Mouse (Mus musculus): ENCODE results near the gene Mmgt2. TPM values are rescaled to one million over a fixed set of nuclear protein-coding genes. Genes with fewer than 3 reads are reported as not detected.

Gene Mmgt2
- polyA plus RNA-seq, 1 experiment: 8.6 TPM

DNA sequence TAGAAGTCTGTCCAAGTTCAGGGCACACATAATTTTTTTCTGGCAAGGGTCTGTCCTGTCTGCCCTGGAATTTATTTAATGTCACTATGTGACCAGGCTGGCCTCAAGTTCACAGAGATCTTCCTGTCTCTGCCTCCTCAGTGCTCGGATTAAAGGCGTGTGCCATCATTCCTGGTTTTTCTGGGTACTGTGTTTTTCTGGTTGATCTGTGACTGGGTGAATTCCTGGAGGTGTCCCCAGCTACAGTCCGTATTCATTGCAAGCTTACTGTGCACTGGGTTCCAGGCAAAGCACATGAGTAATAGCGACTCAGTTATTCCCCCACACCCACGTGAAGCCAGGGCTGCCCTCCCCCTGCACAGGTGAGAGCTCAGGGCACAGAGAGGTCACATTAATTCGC is 38.2 kb upstream of the Mmgt2 start:
- Histone ChIP-seq H3K4me3 (ENCODE audit: control insufficient read depth, low read depth, low read length) (no peak overlapping the region), H3K4me1 (ENCODE audit: control insufficient read depth, insufficient read depth, low read length) (peaks cover 5% of the 10 kb centered on the region), H3K36me3 (ENCODE audit: control insufficient read depth, insufficient read depth, low read length) (no peaks in the 10 kb centered on the region; the same call in 1 of the 2 replicates), H3K27me3 (ENCODE audit: control insufficient read depth, insufficient read depth, low read length) (no peaks in the 10 kb centered on the region), H3K27ac (ENCODE audit: control insufficient read depth, insufficient read depth, low read depth, low read length) (no peak overlapping the region)
- TF ChIP-seq POLR2A (IDR thresholded peaks at IDR 0.05; ENCODE audit: control insufficient read depth, low read depth, low read length) (no peak), CTCF (IDR thresholded peaks at IDR 0.05; ENCODE audit: control insufficient read depth, insufficient read depth, insufficient replicate concordance, low read depth, low read length) (no peak)

GRCm38 (mm10) chr11:62612604-62613003 is 35.9 kb upstream of the Mmgt2 start:
- Histone ChIP-seq H3K36me3 (ENCODE audit: control insufficient read depth, insufficient read depth, low read length) (no peaks in the 10 kb centered on the region), H3K27ac (ENCODE audit: control insufficient read depth, insufficient read depth, low read depth, low read length) (no peak overlapping the region), H3K4me3 (ENCODE audit: control insufficient read depth, low read depth, low read length) (no peak overlapping the region), H3K27me3 (ENCODE audit: control insufficient read depth, insufficient read depth, low read length) (no peaks in the 10 kb centered on the region), H3K4me1 (ENCODE audit: control insufficient read depth, insufficient read depth, low read length) (peaks cover 5% of the 10 kb centered on the region)
- TF ChIP-seq CTCF (IDR thresholded peaks at IDR 0.05; ENCODE audit: control insufficient read depth, insufficient read depth, insufficient replicate concordance, low read depth, low read length) (no peak), POLR2A (IDR thresholded peaks at IDR 0.05; ENCODE audit: control insufficient read depth, low read depth, low read length) (no peak)

DNA sequence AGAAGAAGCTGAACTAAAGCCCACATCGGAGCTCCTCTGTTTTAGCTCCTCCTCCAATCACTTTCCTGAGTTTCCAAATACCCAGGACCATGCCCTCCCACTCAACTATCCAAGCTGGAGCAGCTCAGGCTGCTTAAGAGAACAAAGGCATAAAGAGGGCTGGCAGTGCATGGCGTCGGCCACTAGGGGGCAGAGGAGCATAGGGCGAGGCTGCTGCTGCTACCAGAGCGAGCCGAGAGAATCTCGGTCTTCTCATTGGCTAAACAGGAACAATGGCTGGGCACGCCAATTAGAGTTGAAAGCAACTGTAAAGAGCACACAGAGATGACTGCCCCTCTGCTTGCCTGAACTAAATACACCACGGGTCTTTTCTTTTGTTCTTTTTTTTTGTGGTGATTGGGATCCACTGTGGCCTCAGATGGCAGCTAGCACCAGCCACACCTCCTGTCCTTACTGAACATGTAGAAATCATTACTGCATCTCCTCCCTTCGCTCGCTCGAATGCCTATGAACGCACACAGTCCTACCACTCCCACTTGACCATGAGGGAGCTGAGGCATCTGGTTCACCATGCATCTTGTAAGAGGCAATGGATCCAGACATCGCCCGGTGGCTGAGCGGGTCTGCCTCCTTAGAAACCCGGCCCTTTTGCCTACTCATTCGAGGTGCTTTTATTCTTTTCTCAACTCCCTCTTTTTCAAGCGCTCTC is 34.7 kb upstream of the Mmgt2 start:
- H3K27me3 ChIP-seq (ENCODE audit: control insufficient read depth, insufficient read depth, low read length): no peaks in the 10 kb centered on the region
- H3K36me3 ChIP-seq (ENCODE audit: control insufficient read depth, insufficient read depth, low read length): no peaks in the 10 kb centered on the region
- peaks cover 5% of the 10 kb centered on the region for H3K4me1 ChIP-seq (ENCODE audit: control insufficient read depth, insufficient read depth, low read length)
- TF ChIP-seq POLR2A (IDR thresholded peaks at IDR 0.05; ENCODE audit: control insufficient read depth, low read depth, low read length) (peak; percentile 32; the same call in 1 of the 2 replicates), CTCF (IDR thresholded peaks at IDR 0.05; ENCODE audit: control insufficient read depth, insufficient read depth, insufficient replicate concordance, low read depth, low read length) (peak; percentile 99)
- peak overlapping the region; percentile 50; the same call in 1 of the 2 replicates for H3K27ac ChIP-seq (ENCODE audit: control insufficient read depth, insufficient read depth, low read depth, low read length)
- H3K4me3 ChIP-seq (ENCODE audit: control insufficient read depth, low read depth, low read length): peak overlapping the region; percentile 41

DNA sequence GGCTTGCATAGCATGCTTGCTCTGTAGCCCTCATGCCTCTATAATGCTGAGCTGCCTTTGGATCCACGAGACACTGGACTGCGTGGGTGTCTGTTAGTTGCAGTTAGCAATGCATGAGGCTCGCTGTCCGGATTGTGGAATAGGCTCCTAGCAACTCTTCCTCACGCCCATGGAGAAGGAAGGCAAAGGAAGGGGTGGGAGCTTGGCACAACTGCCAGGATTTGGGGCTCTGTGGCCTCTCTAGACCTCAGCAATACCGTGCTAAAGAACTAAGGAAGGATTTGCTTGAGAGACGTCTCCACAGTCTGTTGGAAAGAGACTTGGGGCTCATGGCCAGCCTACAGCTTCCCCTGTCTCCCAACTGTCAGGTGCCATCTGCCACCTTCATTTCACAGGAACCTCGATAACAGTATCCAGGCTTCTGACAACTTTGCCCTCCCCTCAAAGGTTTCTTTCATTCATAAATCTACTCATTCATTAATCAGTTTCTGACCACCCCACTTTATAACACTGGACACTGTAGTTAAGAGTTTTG is 33.5 kb upstream of the Mmgt2 start:
- Histone ChIP-seq H3K27ac (ENCODE audit: control insufficient read depth, insufficient read depth, low read depth, low read length) (no peak overlapping the region), H3K4me1 (ENCODE audit: control insufficient read depth, insufficient read depth, low read length) (peaks cover 5% of the 10 kb centered on the region)

GRCm38 (mm10) chr11:62615456-62615855 is 33.0 kb upstream of the Mmgt2 start:
- Histone ChIP-seq H3K4me1 (ENCODE audit: control insufficient read depth, insufficient read depth, low read length) (peaks cover 5% of the 10 kb centered on the region), H3K36me3 (ENCODE audit: control insufficient read depth, insufficient read depth, low read length) (no peaks in the 10 kb centered on the region), H3K27ac (ENCODE audit: control insufficient read depth, insufficient read depth, low read depth, low read length) (no peak overlapping the region), H3K4me3 (ENCODE audit: control insufficient read depth, low read depth, low read length) (no peak overlapping the region), H3K27me3 (ENCODE audit: control insufficient read depth, insufficient read depth, low read length) (no peaks in the 10 kb centered on the region)
- TF ChIP-seq POLR2A (IDR thresholded peaks at IDR 0.05; ENCODE audit: control insufficient read depth, low read depth, low read length): no peak
- TF ChIP-seq CTCF (IDR thresholded peaks at IDR 0.05; ENCODE audit: control insufficient read depth, insufficient read depth, insufficient replicate concordance, low read depth, low read length): no peak

More for the DNA sequence above, 33.5 kb upstream of the Mmgt2 start:
- no peaks in the 10 kb centered on the region for H3K27me3 ChIP-seq (ENCODE audit: control insufficient read depth, insufficient read depth, low read length)
- TF ChIP-seq CTCF (IDR thresholded peaks at IDR 0.05; ENCODE audit: control insufficient read depth, insufficient read depth, insufficient replicate concordance, low read depth, low read length) (no peak), POLR2A (IDR thresholded peaks at IDR 0.05; ENCODE audit: control insufficient read depth, low read depth, low read length) (no peak)
- H3K4me3 ChIP-seq (ENCODE audit: control insufficient read depth, low read depth, low read length): no peak overlapping the region
- H3K36me3 ChIP-seq (ENCODE audit: control insufficient read depth, insufficient read depth, low read length): no peaks in the 10 kb centered on the region

- no peak overlapping the region for H3K4me3 ChIP-seq (ENCODE audit: control insufficient read depth, low read depth, low read length)
- H3K36me3 ChIP-seq (ENCODE audit: control insufficient read depth, insufficient read depth, low read length): no peaks in the 10 kb centered on the region
- H3K4me1 ChIP-seq (ENCODE audit: control insufficient read depth, insufficient read depth, low read length): peaks cover 3% of the 10 kb centered on the region
- TF ChIP-seq CTCF (IDR thresholded peaks at IDR 0.05; ENCODE audit: control insufficient read depth, insufficient read depth, insufficient replicate concordance, low read depth, low read length) (no peak), POLR2A (IDR thresholded peaks at IDR 0.05; ENCODE audit: control insufficient read depth, low read depth, low read length) (no peak)
- no peak overlapping the region for H3K27ac ChIP-seq (ENCODE audit: control insufficient read depth, insufficient read depth, low read depth, low read length)
- H3K27me3 ChIP-seq (ENCODE audit: control insufficient read depth, insufficient read depth, low read length): no peaks in the 10 kb centered on the region
Observed at GRCm38 (mm10) chr11:62621079-62621478, 27.4 kb upstream of the Mmgt2 start.

- no peak overlapping the region for H3K27ac ChIP-seq (ENCODE audit: control insufficient read depth, insufficient read depth, low read depth, low read length)
- peaks cover 3% of the 10 kb centered on the region for H3K4me1 ChIP-seq (ENCODE audit: control insufficient read depth, insufficient read depth, low read length)
- TF ChIP-seq POLR2A (IDR thresholded peaks at IDR 0.05; ENCODE audit: control insufficient read depth, low read depth, low read length) (no peak), CTCF (IDR thresholded peaks at IDR 0.05; ENCODE audit: control insufficient read depth, insufficient read depth, insufficient replicate concordance, low read depth, low read length) (no peak)
- H3K27me3 ChIP-seq (ENCODE audit: control insufficient read depth, insufficient read depth, low read length): no peaks in the 10 kb centered on the region
- no peak overlapping the region for H3K4me3 ChIP-seq (ENCODE audit: control insufficient read depth, low read depth, low read length)
- H3K36me3 ChIP-seq (ENCODE audit: control insufficient read depth, insufficient read depth, low read length): no peaks in the 10 kb centered on the region
Observed at GRCm38 (mm10) chr11:62621586-62622283, 26.7 kb upstream of the Mmgt2 start.
